Mouse (Mus musculus): Measurements from ENCODE around the gene Tnfrsf19.

- TF ChIP-seq CTCF (IDR thresholded peaks at IDR 0.05; ENCODE audit: borderline replicate concordance, insufficient read depth, low read depth, low read length) (no peak), POLR2A (IDR thresholded peaks at IDR 0.05; ENCODE audit: borderline replicate concordance, insufficient read depth, low read length) (no peak)
These were observed 2.6 kb downstream of the Tnfrsf19 start for GRCm38 (mm10) chr14:61043511-61044310.
